Mouse (Mus musculus): Measurements from ENCODE around the gene Ptprz1. TPM values are rescaled to one million over a fixed set of nuclear protein-coding genes. Genes with fewer than 3 reads are reported as not detected.

Gene Ptprz1
- polyA plus RNA-seq, 1 experiment from 2014 or later: 0.05 TPM

GRCm38 (mm10) chr6:22889333-22889732, 14.0 kb downstream of the Ptprz1 start:
- ATAC-seq (no peak), DNase-seq (no peak)
- Histone ChIP-seq H3K27me3 (ENCODE audit: insufficient read depth, low read length) (no peaks in the 10 kb centered on the region), H3K36me3 (replicated peaks; ENCODE audit: insufficient read depth, low read length) (no peaks in the 10 kb centered on the region), H3K27ac (ENCODE audit: low read depth) (no peak overlapping the region), H3K9me3 (ENCODE audit: low read length) (no peaks in the 10 kb centered on the region), H3K4me2 (ENCODE audit: low read depth, low read length) (no peak overlapping the region), H3K9ac (replicated peaks) (no peak overlapping the region), H3K4me1 (ENCODE audit: insufficient read depth) (no peaks in the 10 kb centered on the region), H3K4me3 (ENCODE audit: low read depth, low read length) (no peak overlapping the region)
- WGBS (ENCODE audit: insufficient replicate concordance): 80% methylated on average over 8 of the region's 8 CpGs
- TF ChIP-seq EP300 (IDR thresholded peaks at IDR 0.05; ENCODE audit: low read depth) (no peak), CTCF (IDR thresholded peaks at IDR 0.05; ENCODE audit: low read depth) (no peak)

GRCm38 (mm10) chr6:22901983-22902382, 26.7 kb downstream of the Ptprz1 start:
- Histone ChIP-seq H3K4me2 (ENCODE audit: low read depth, low read length) (no peak overlapping the region), H3K27me3 (ENCODE audit: insufficient read depth, low read length) (no peaks in the 10 kb centered on the region), H3K36me3 (replicated peaks; ENCODE audit: insufficient read depth, low read length) (no peaks in the 10 kb centered on the region), H3K4me3 (ENCODE audit: low read depth, low read length) (no peak overlapping the region), H3K9me3 (ENCODE audit: low read length) (no peaks in the 10 kb centered on the region), H3K27ac (ENCODE audit: low read depth) (no peak overlapping the region), H3K4me1 (ENCODE audit: insufficient read depth) (no peaks in the 10 kb centered on the region), H3K9ac (replicated peaks) (no peak overlapping the region)
- DNase-seq (no peak), ATAC-seq (no peak)
- 51% methylated on average over 3 of the region's 3 CpGs for WGBS (ENCODE audit: insufficient replicate concordance)
- TF ChIP-seq EP300 (IDR thresholded peaks at IDR 0.05; ENCODE audit: low read depth): no peak
- TF ChIP-seq CTCF (IDR thresholded peaks at IDR 0.05; ENCODE audit: low read depth): no peak

GRCm38 (mm10) chr6:22908510-22909256, 33.4 kb downstream of the Ptprz1 start:
- Histone ChIP-seq H3K9ac (replicated peaks) (no peak overlapping the region), H3K4me2 (ENCODE audit: low read depth, low read length) (no peak overlapping the region), H3K36me3 (replicated peaks; ENCODE audit: insufficient read depth, low read length) (no peaks in the 10 kb centered on the region), H3K4me1 (ENCODE audit: insufficient read depth) (no peaks in the 10 kb centered on the region), H3K9me3 (ENCODE audit: low read length) (no peaks in the 10 kb centered on the region), H3K4me3 (ENCODE audit: low read depth, low read length) (no peak overlapping the region), H3K27ac (ENCODE audit: low read depth) (no peak overlapping the region), H3K27me3 (ENCODE audit: insufficient read depth, low read length) (no peaks in the 10 kb centered on the region)
- TF ChIP-seq EP300 (IDR thresholded peaks at IDR 0.05; ENCODE audit: low read depth): no peak
- TF ChIP-seq CTCF (IDR thresholded peaks at IDR 0.05; ENCODE audit: low read depth): no peak
- DNase-seq (no peak), ATAC-seq (no peak)
- WGBS (ENCODE audit: insufficient replicate concordance): 73% methylated on average over 6 of the region's 6 CpGs

GRCm38 (mm10) chr6:22909257-22909907, 34.1 kb downstream of the Ptprz1 start:
- no peaks in the 10 kb centered on the region for H3K4me1 ChIP-seq (ENCODE audit: insufficient read depth)
- DNase-seq: no peak
- no peaks in the 10 kb centered on the region for H3K27me3 ChIP-seq (ENCODE audit: insufficient read depth, low read length)
- no peak overlapping the region for H3K27ac ChIP-seq (ENCODE audit: low read depth)
- ATAC-seq: no peak
- no peaks in the 10 kb centered on the region for H3K36me3 ChIP-seq (replicated peaks; ENCODE audit: insufficient read depth, low read length)
- no peaks in the 10 kb centered on the region for H3K9me3 ChIP-seq (ENCODE audit: low read length)
- WGBS (ENCODE audit: insufficient replicate concordance): 71% methylated on average over 6 of the region's 6 CpGs
- H3K9ac ChIP-seq (replicated peaks): no peak overlapping the region
- no peak for TF ChIP-seq EP300 (IDR thresholded peaks at IDR 0.05; ENCODE audit: low read depth)
- no peak for TF ChIP-seq CTCF (IDR thresholded peaks at IDR 0.05; ENCODE audit: low read depth)
- H3K4me3 ChIP-seq (ENCODE audit: low read depth, low read length): no peak overlapping the region
- no peak overlapping the region for H3K4me2 ChIP-seq (ENCODE audit: low read depth, low read length)

GRCm38 (mm10) chr6:22909908-22910260, 34.6 kb downstream of the Ptprz1 start:
- H3K9ac ChIP-seq (replicated peaks): no peak overlapping the region
- DNase-seq: no peak
- no peak overlapping the region for H3K27ac ChIP-seq (ENCODE audit: low read depth)
- no peaks in the 10 kb centered on the region for H3K27me3 ChIP-seq (ENCODE audit: insufficient read depth, low read length)
- ATAC-seq: no peak
- TF ChIP-seq EP300 (IDR thresholded peaks at IDR 0.05; ENCODE audit: low read depth) (no peak), CTCF (IDR thresholded peaks at IDR 0.05; ENCODE audit: low read depth) (no peak)
- no peaks in the 10 kb centered on the region for H3K4me1 ChIP-seq (ENCODE audit: insufficient read depth)
- no peak overlapping the region for H3K4me2 ChIP-seq (ENCODE audit: low read depth, low read length)
- H3K9me3 ChIP-seq (ENCODE audit: low read length): no peaks in the 10 kb centered on the region
- WGBS (ENCODE audit: insufficient replicate concordance): 47% methylated on average over 4 of the region's 4 CpGs
- no peak overlapping the region for H3K4me3 ChIP-seq (ENCODE audit: low read depth, low read length)
- H3K36me3 ChIP-seq (replicated peaks; ENCODE audit: insufficient read depth, low read length): no peaks in the 10 kb centered on the region

GRCm38 (mm10) chr6:22922880-22923279, 47.6 kb downstream of the Ptprz1 start:
- Histone ChIP-seq H3K4me1 (ENCODE audit: insufficient read depth) (no peaks in the 10 kb centered on the region), H3K27me3 (ENCODE audit: insufficient read depth, low read length) (no peaks in the 10 kb centered on the region), H3K27ac (ENCODE audit: low read depth) (no peak overlapping the region), H3K4me3 (ENCODE audit: low read depth, low read length) (no peak overlapping the region), H3K36me3 (replicated peaks; ENCODE audit: insufficient read depth, low read length) (no peaks in the 10 kb centered on the region), H3K9ac (replicated peaks) (no peak overlapping the region), H3K9me3 (ENCODE audit: low read length) (no peaks in the 10 kb centered on the region), H3K4me2 (ENCODE audit: low read depth, low read length) (no peak overlapping the region)
- TF ChIP-seq CTCF (IDR thresholded peaks at IDR 0.05; ENCODE audit: low read depth) (no peak), EP300 (IDR thresholded peaks at IDR 0.05; ENCODE audit: low read depth) (no peak)
- WGBS (ENCODE audit: insufficient replicate concordance): 17% methylated on average over 1 of the region's 1 CpGs
- ATAC-seq (no peak), DNase-seq (no peak)
